Mouse (Mus musculus) midbrain, postnatal 0 days (tissue): ENCODE measurements around the gene Znfx1. TPM values are rescaled to one million over a fixed set of nuclear protein-coding genes. Genes with fewer than 3 reads are reported as not detected.
A peak's percentile ranks its signal among the peaks of the same experiment; 100 is the strongest.

Experiments
- ATAC-seq: fragments of 200-750 bp; cut with Nextera tagmentation; 2 replicates; pipeline ENCODE4 v1.8.0; 2017; ENCODE audit warnings: moderate number of reproducible peaks, mild to moderate bottlenecking, moderate TSS enrichment, moderate library complexity; ENCODE audit not compliant: low FRiP score
- DNase-seq: peaks from one replicate; pipeline ENCODE4 v3.0.0-alpha.2; 2015; ENCODE audit warnings: low spot score
- H3K27ac ChIP-seq: fragments of 300-500 bp; sonication (generic); 2 replicates; pipeline ENCODE4 v1.5.1; 2014; ENCODE audit warnings: low read depth, mild to moderate bottlenecking, low read length, mixed read lengths
- H3K27me3 ChIP-seq: fragments of 300-500 bp; sonication (generic); 2 replicates; pipeline ENCODE4 v1.6.1; 2014; ENCODE audit warnings: low read length, control low read depth, mixed read lengths; ENCODE audit not compliant: insufficient read depth
- H3K36me3 ChIP-seq: fragments of 300-500 bp; sonication (generic); 2 replicates; pipeline ENCODE4 v1.6.1; 2014; ENCODE audit warnings: low read length, control low read depth, mixed read lengths; ENCODE audit not compliant: insufficient read depth
- H3K4me1 ChIP-seq: fragments of 300-500 bp; sonication (generic); 2 replicates; pipeline ENCODE4 v1.6.1; 2014; ENCODE audit warnings: mild to moderate bottlenecking, control low read depth, antibody characterized with exemption, low read length, mixed read lengths; ENCODE audit not compliant: insufficient read depth
- H3K4me2 ChIP-seq: fragments of 300-500 bp; sonication (generic); 2 replicates; pipeline ENCODE4 v1.6.1; 2014; ENCODE audit warnings: low read depth, mild to moderate bottlenecking, low read length, mixed read lengths; ENCODE audit not compliant: poor library complexity, severe bottlenecking
- H3K4me3 ChIP-seq: fragments of 300-500 bp; sonication (generic); 2 replicates; pipeline ENCODE4 v1.5.1; 2014; ENCODE audit warnings: low read depth, mild to moderate bottlenecking, low read length, moderate library complexity
- H3K9ac ChIP-seq: fragments of 300-500 bp; sonication (generic); replicated peaks from 2 replicates; pipeline ENCODE4 v1.6.1; 2014; ENCODE audit warnings: mild to moderate bottlenecking, low read length, moderate library complexity, mixed read lengths; ENCODE audit not compliant: poor library complexity, severe bottlenecking
- H3K9me3 ChIP-seq: fragments of 300-500 bp; sonication (generic); 2 replicates; pipeline ENCODE4 v1.6.1; 2016; ENCODE audit warnings: low read length, control low read depth
- CTCF ChIP-seq: IDR thresholded peaks from 2 replicates; pipeline ENCODE4 v1.5.1; 2016; ENCODE audit warnings: antibody characterized with exemption, mild to moderate bottlenecking
- WGBS: fragments of 180-500 bp; shearing (Covaris S2); extraction: QIAGEN DNeasy Blood & Tissue Kit; methylation state at CpG from one replicate; pipeline ENCODE4 v1.1.7; 2014; 5-methylcytosine and 5-hydroxymethylcytosine counted together
- polyA plus RNA-seq: library from polyadenylated mRNA; unstranded; fragments of >200 nt; fragmentation: Nextera tagmentation; extraction: Ambion mirVana; gene quantifications from 2 replicates; pipeline ENCODE4 v1.2.1, GENCODE M21; 2015
- total RNA-seq: library from RNA; depleted of rRNA; stranded (reverse); fragments of >200 nt; gene quantifications from 2 replicates; pipeline ENCODE4 v1.2.3, GENCODE M21; 2014

Znfx1 gene
- total and polyA plus RNA-seq, 2 experiments from 2014 or later: 4.7 to 32.2 TPM

- Histone ChIP-seq H3K27ac (no peak overlapping the region), H3K36me3 (no peaks in the 10 kb centered on the region), H3K4me2 (no peak overlapping the region), H3K4me1 (peaks cover 3% of the 10 kb centered on the region; the same call in 1 of the 2 replicates), H3K27me3 (no peaks in the 10 kb centered on the region), H3K9me3 (no peaks in the 10 kb centered on the region), H3K4me3 (no peak overlapping the region), H3K9ac (no peak overlapping the region)
- no peak for TF ChIP-seq CTCF
- no peak for DNase-seq
- no peak for ATAC-seq
- WGBS: 47% methylated on average over 6 of the region's 6 CpGs
Observed at GRCm38 (mm10) chr2:167081135-167081534, 18.3 kb upstream of the Znfx1 start.

GRCm38 (mm10) chr2:167080387-167080786 lies 17.6 kb upstream of the Znfx1 start:
- Histone ChIP-seq H3K27ac (no peak overlapping the region), H3K4me1 (peaks cover 3% of the 10 kb centered on the region; the same call in 1 of the 2 replicates), H3K36me3 (no peaks in the 10 kb centered on the region), H3K27me3 (no peaks in the 10 kb centered on the region), H3K4me2 (no peak overlapping the region), H3K9me3 (no peaks in the 10 kb centered on the region), H3K4me3 (no peak overlapping the region), H3K9ac (no peak overlapping the region)
- no peak for TF ChIP-seq CTCF
- WGBS: 83% methylated on average over 3 of the region's 3 CpGs
- no peak for DNase-seq
- no peak for ATAC-seq

GRCm38 (mm10) chr2:167079535-167080257 lies 16.9 kb upstream of the Znfx1 start:
- TF ChIP-seq CTCF: no peak
- no peaks in the 10 kb centered on the region for H3K9me3 ChIP-seq
- H3K4me2 ChIP-seq: no peak overlapping the region
- peak overlapping the region; percentile 39 for H3K9ac ChIP-seq
- H3K27me3 ChIP-seq: no peaks in the 10 kb centered on the region
- no peak overlapping the region for H3K27ac ChIP-seq
- 39% methylated on average over 18 of the region's 18 CpGs for WGBS
- no peaks in the 10 kb centered on the region for H3K36me3 ChIP-seq
- DNase-seq (peak; percentile 55), ATAC-seq (no peak; the same call in 1 of the 2 replicates)
- H3K4me3 ChIP-seq: no peak overlapping the region
- peaks cover 3% of the 10 kb centered on the region; the same call in 1 of the 2 replicates for H3K4me1 ChIP-seq

- Histone ChIP-seq H3K9me3 (no peaks in the 10 kb centered on the region), H3K9ac (peak overlapping the region; percentile 39), H3K4me1 (peaks cover 3% of the 10 kb centered on the region; the same call in 1 of the 2 replicates), H3K4me3 (no peak overlapping the region), H3K36me3 (no peaks in the 10 kb centered on the region), H3K27ac (peak overlapping the region; percentile 26; the same call in 1 of the 2 replicates), H3K4me2 (no peak overlapping the region), H3K27me3 (no peaks in the 10 kb centered on the region)
- ATAC-seq: peak; percentile 36; the same call in 1 of the 2 replicates
- DNase-seq: peak; percentile 44
- no peak for TF ChIP-seq CTCF
- 51% methylated on average over 9 of the region's 9 CpGs for WGBS
Observed at GRCm38 (mm10) chr2:167078931-167079495, 16.2 kb upstream of the Znfx1 start.

- no peaks in the 10 kb centered on the region for H3K9me3 ChIP-seq
- no peak for TF ChIP-seq CTCF
- DNase-seq (no peak), ATAC-seq (no peak)
- no peaks in the 10 kb centered on the region for H3K27me3 ChIP-seq
- 47% methylated on average over 7 of the region's 7 CpGs for WGBS
- no peaks in the 10 kb centered on the region for H3K36me3 ChIP-seq
- H3K4me3 ChIP-seq: no peak overlapping the region
- peaks cover 3% of the 10 kb centered on the region; the same call in 1 of the 2 replicates for H3K4me1 ChIP-seq
- no peak overlapping the region for H3K27ac ChIP-seq
- no peak overlapping the region for H3K4me2 ChIP-seq
- no peak overlapping the region for H3K9ac ChIP-seq
Observed at GRCm38 (mm10) chr2:167078486-167078885, 15.7 kb upstream of the Znfx1 start.
